Mouse (Mus musculus) thymus, postnatal 36 days (tissue): ENCODE results near the gene Cmip.

Source experiments
- DNase-seq, 2 experiments: peaks; one replicate each; pipeline ENCODE4 v3.0.0; 2022; ENCODE audit warnings: mixed read lengths in 2 of 2

The Cmip gene

DNA sequence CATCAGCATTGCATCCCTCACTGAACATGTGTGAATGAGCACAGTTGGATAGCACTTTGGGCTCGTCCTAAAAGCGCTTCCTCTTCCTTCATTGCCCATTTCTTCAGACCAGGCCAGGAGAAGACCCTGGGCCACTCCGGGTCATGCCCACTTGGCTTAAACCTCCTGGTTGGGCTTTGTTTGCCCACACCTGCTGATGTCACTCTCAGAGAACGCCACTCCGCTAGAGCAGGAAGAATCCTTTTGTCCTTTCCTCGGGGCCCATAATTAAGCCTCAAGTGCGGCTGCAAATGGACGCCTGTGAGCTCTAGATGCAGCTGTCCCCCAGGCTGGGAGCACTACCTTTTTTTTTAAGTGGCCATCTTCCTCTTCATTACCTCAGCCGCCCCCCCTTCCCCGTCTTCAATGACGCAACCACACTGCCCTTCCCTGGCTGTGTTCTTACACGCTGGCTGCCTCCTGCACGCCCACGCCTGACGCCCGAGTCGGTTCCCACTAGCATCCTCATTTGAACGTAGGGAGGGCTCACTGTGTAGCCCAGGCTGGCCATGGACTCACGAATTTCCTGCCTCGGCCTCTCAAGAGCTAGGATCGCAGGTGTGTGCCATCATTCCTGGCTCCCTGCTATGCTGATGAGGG lies 171.8 kb downstream of the Cmip start:
- no peak for DNase-seq

GRCm38 (mm10) chr8:117430624-117431023 lies 173.8 kb downstream of the Cmip start:
- DNase-seq: no peak

DNA sequence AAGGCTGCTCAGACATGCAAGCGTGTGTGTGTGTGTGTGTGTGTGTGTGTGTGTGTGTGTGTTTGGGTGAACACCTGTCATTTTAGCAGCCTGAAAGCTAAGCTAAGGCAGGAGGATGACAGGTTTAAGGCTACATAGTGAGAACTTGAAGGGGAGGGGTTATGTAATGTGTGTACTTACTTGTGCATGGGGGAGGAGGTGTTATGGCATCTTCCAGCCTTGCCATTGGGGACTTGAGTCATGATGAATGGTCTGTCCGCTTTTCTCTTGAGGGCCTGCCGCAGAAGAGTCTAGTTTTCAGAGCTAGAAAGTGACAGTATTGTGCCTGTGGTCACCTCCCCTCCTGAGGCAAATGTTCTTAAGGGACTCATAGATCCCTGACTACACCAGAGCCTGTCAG lies 174.7 kb downstream of the Cmip start:
- no peak for DNase-seq

- no peak for DNase-seq
Observed at GRCm38 (mm10) chr8:117432111-117432510, 175.2 kb downstream of the Cmip start.

- no peak for DNase-seq
Observed at GRCm38 (mm10) chr8:117433968-117434367, 177.1 kb downstream of the Cmip start.

DNA sequence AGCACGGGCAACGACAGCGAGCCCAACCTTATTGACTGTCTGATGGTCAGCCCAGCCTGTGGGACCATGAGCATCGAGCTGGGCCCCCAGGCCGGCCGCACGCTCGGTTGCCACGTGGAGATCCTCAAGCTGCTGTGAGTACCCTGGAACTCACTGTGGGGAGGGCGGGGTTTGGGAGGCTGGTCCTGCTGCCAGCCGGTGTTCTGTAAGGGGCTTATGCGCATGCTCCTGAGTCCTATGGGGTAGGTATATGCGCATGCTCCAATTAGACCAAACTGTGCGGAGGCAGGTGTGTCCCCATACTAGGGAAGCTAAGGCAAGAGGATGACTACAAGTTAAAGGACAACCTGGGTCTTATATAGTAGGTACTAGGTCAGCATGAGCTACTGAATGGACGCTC lies 179.9 kb downstream of the Cmip start:
- no peak for DNase-seq

DNA sequence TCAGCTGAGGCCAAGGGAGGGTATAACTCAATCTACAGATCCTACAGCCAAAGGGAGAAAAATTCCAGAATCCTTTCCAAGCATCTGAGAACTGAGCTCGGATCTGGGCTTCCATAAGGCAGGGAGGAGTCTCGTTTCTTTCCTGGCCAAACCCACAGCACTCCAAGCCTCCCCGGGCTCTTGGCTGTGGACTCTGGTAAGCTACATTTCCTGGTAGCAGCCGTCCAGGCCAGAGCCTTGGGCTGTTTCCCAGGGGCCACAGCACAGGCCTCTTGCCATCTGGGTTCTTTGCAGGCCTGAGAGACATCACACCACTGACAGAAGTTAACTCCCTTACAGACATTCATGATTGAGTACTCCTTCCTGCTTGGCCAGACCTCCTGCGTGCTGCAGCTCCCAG lies 180.8 kb downstream of the Cmip start:
- DNase-seq: no peak

DNA sequence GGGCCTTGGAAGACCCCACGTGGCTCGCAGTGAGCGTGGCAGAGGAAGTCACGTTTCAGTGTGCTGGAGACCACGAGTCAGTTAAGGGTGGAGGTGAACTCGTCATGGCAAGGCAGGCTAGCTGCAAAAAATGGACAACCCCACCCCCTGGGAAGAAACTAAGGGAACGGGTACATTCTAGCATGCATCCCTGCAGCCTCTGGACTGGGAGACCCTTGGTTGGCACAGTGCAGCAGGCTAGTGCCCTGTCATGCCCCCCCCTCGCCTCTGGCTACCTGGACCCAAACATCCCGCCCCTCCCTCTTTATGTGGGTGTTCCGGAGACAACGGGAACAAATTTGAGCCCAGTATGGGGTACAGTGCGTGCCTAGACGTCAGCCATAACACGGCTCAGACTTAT lies 183.5 kb downstream of the Cmip start:
- no peak for DNase-seq

DNA sequence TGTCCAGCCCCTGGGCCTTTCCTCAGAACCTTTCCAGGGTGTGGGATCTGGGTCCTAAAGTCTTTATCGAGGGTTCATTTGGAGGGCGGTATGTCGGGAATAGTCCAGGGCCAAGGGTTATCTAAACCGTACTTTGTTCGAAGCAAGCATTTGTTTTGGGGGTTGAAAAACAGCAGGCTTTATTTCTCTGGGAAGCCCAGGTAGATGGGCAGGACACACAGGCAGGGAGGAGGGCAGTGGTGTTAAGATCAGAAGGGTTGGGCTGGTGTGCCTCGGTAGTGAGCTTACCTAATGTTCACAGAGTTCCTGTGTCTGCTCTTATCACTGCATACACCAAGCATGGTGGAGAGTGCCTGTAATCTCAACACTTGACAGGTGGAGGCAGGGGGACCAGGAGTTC lies 183.9 kb downstream of the Cmip start:
- no peak for DNase-seq

GRCm38 (mm10) chr8:117445507-117445906 lies 188.6 kb downstream of the Cmip start:
- no peak for DNase-seq

DNA sequence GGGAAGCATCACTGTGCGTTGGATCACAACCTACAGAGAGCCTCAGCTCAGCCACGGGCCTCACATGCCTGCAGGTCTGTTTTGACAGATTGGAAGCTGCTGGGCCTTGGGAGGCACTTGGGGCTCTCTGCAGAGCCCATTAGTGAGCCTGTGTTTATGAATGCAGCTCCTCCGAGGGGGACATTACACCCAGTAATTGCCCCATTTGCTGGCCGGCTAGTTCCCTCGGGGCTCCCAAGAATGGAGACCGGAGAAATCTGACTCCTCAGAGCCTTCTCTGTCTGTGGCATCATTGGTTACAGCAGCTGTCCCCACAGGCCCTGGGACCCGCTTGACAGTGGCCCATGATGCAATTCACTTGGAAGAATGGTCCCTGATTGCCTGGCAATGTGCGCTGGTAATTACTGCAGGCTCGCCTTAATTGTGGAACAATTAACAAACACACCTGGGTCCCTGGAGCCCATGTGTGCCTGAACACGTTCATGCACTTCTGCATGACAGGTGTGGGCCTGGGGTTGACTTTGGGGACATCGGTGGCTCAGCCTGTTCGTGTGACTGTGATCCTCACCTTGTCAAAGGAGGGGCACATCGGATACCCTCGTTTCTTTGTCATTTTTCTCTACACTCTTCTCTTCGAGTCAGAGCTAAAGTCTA lies 189.6 kb downstream of the Cmip start:
- DNase-seq: no peak

DNA sequence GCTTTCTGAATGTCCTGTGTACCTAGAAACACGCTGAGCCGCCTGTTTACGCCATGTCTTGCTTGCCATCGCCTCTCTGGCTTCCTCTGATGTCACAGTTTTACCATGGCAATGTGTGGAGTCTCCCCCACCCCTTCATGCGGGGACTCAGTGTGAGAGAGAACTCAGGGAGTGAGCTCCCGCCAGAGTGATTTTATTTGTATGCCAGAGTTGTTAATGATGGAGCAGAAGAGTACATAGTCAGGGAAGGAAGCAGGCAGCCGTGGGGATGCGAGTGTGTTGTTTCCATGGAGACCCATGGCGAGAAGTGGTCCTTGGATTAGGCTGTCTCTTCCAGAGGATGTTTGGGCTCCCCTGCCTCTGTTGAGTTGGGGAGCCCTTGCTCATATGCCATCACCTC lies 194.2 kb downstream of the Cmip start:
- no peak for DNase-seq

DNA sequence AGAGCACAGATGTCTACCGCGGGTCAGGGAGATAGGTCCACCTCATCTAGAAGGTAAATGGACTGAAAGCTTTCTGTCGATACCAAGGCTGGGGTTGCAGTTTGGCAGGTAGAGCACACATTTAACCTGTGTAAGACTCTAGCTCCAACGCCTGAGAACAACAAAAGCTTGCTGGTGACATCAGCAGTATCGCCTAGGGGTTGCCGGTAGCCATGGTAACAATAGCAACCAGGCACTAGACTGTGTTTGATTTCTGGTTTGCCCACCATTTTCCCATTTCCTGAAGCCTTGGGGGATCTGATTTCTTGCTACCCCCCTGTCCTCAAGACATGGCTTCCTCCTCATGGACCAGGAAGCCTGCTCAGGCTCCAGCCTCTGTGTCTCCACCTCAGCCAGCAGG lies 197.1 kb downstream of the Cmip start:
- no peak for DNase-seq

DNA sequence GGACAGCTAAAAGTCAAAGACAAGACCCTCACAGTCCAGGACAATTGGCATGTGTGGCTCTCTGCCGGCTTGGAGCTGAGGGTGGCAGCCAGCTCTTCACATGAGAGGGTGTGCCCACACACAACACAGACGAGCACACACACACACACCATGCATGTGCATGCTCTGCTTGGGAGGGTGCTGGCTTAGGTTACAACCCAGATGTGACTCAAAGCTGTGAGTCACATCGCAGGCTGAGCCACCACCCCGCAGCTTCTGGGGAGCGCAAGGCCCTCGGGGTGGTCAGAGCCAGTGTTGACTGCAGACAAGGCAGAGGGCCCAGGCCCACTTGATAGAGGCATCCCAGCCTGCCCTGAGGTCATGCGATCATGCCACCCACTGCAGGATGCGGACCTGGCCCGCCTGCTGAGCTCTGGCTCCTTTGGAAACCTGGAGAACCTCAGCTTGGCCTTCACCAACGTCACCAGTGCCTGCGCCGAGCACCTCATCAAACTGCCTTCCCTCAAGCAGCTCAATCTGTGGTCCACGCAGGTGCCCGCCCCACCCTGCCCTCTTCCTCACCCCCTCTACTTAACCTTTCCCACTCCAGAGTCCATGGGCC lies 197.8 kb downstream of the Cmip start:
- no peak for DNase-seq

GRCm38 (mm10) chr8:117455701-117456100 lies 198.8 kb downstream of the Cmip start:
- DNase-seq: no peak

GRCm38 (mm10) chr8:117458440-117458839 lies 201.6 kb downstream of the Cmip start:
- DNase-seq: no peak

DNA sequence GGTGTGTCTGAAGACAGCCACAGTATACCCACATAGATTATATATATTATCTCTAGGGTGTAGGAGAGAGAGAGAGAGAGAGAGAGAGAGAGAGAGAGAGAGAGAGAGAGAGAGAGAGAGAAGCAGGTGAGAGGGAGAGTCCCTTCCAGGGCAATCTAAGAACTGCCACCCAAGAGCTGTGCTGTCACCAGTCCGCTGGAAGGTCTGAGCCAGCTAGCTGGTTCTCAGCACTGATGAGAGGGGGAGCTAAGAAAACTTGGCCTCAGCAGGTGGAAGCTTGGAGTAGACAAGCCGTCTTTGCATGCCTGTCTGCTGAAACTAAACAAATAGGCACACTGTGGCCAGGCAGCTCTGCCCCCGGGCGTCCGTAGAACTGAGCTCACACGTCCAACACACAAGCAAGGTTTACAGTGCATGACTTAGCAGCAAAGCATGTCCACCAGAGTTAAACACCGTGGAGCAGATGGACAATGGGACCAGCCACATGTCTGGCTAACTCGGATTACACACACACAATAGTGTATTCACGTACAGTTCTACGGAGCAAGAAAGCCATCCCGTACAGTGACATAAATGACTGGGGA lies 205.9 kb downstream of the Cmip start:
- no peak for DNase-seq

- peak; percentile 10 to 23 for DNase-seq
Observed at GRCm38 (mm10) chr8:117464525-117464924, 207.7 kb downstream of the Cmip start.

- peak; percentile 29 to 42 for DNase-seq
Observed at GRCm38 (mm10) chr8:117465250-117465649, 208.4 kb downstream of the Cmip start.

DNA sequence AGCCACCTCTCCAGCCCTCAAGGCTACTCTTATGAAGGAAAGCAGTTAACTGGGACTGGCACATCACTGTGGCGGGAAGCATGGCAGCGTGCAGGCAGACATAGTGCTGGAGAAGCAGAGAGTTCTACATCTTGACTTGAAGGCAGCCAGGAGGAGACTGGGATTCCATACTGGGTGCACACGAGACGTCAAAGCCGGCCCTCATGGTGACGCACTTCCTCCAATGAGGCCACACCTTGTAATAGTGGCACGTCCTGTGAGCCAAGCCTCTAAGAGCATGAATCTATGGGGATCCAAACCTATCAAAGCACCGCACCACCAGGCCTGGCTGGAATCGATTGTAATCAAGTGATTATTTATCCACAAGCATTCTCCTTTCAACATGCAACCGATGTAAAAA lies 210.6 kb downstream of the Cmip start:
- DNase-seq: no peak

DNA sequence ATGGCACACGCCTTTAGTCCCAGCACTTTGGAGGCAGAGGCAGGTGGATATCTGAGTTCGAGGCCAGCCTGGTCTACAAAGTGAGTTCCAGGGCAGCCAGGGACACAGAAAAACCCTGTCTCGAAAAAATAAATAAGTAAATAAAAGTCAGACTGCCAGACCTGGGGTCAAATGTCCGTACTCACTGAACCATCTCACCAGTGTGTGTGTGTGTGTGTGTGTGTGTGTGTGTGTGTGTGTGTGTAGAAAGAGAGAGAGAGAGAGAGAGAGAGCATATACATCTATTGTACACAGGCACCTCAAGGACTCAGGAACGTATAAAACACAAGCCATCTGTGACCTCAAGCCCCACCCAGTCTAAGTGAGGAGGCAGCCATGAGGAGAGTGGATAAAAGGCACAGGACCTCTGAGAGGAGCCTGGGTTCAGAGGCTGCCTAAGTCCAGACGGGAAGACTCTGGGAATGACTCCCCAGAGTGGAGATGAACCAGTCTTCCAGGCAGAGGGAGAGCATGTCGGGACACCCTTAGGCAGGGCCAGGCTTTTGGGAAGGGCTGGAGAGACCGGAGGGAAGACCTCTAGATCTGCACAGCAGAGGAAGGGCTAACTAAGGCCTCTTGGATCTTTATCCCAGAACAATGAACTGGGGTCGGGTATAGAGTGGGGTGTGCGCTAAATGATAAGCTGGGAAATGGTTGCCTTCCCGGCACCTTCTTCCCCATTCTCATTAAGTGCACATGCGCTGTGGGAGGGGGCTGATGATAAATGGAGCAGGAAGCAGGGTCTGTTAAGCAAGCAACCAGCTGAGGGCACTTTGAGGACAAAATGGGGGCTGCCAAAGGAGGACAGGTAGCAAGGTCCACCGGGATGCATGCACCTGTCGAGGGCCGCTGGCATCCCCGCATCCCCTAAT lies 212.8 kb downstream of the Cmip start:
- DNase-seq: no peak

- peak; percentile 49 to 70 for DNase-seq
Observed at GRCm38 (mm10) chr8:117470342-117470781, 213.5 kb downstream of the Cmip start.

- peak; percentile 68 to 70 for DNase-seq
Observed at GRCm38 (mm10) chr8:117471174-117471573, 214.3 kb downstream of the Cmip start.
